Mouse (Mus musculus) embryonic fibroblast, embryonic 13.5 days (primary cell): ENCODE measurements around the gene 4933416C03Rik.

Experiments
- CTCF ChIP-seq: IDR thresholded peaks from 2 replicates; pipeline ENCODE4 v1.5.1; 2011; ENCODE audit warnings: mild to moderate bottlenecking, control low read depth, low read length, moderate library complexity, borderline replicate concordance; ENCODE audit not compliant: insufficient read depth
- POLR2A ChIP-seq: IDR thresholded peaks from 2 replicates; pipeline ENCODE4 v1.6.1; 2011; ENCODE audit warnings: low read depth, mild to moderate bottlenecking, control low read depth, low read length, moderate library complexity

DNA sequence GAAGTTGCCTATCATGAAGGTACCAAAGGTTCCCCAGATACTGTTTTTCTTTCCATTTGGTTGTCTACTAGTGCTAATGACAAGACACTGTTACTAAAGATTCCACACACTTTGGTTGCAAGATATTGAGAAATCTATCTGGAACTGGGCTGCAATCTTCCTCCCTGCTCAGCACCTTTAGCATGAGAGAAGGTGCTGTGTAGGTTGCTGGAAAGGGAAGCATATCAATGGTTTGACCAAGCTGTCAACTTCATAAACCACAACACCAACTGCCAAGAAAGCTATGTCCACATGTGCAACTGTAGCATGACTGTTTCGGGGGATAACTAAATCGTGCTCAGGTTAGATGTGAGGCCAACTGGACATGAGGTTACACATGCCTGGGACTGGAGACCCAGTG, 7.7 kb upstream of the 4933416C03Rik start:
- TF ChIP-seq CTCF (no peak), POLR2A (no peak)
